Mouse (Mus musculus) B cell, adult 2 months (primary cell): ENCODE measurements around the gene G6pc2.

Experiments used
- DNase-seq, 2 experiments: peaks; one replicate each; pipeline ENCODE4 v3.0.0; 2022

G6pc2 gene

DNA sequence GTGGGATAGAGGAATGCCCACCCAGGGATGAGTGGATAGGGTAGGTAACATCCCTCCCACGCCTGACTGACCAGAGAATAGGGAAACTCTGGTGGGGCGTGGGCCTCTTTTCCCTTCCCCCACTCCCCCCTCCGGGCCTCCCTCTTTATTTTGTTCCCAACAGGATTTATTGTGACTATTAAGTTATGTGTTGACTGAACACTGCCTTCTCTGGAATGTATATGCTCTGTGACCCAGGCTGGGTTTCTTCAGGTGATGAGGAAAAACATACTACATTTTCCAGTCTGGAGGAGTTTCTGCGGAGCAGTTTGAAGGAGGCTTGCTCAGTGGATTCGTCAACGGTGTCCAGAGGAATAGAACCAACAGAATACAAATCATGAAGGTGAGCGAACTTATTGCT is at the start of gene G6pc2:
Gene G6pc2, plus strand, starts transcription at position 301 of the 400 bp plus-strand sequence.
- no peak for DNase-seq

DNA sequence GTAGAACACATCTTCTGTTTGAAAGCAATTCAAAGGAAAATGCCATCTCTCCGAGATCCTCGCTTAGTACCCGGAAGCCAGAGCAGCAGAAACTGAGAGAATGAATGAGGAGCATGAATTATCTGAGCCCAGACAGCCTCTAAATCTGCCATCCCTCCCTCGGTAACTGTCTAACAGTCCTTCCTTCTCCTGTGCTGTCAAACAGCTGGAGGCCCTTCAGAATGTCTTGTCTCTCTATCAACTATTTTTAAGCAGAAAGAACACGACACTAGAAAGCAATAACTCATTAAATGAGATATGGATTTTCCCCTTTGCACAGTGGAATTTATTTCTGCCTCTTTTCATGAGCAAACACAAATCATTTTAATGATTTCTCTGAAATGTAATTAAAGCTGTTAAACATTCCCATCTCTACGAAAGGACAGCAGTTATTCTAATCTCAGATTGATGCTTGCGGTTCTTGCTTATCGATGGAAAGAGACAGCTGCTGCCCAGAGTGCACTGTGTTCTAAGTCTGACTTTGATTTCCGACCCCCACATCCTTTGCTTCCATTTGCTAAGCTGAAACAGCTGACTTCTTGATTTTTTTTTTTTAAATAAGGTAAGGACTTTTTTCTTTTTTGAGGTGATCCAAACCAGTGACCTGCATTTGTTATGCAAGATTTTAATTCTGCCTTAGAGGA is 40.3 kb upstream of the G6pc2 start:
- DNase-seq: no peak

DNA sequence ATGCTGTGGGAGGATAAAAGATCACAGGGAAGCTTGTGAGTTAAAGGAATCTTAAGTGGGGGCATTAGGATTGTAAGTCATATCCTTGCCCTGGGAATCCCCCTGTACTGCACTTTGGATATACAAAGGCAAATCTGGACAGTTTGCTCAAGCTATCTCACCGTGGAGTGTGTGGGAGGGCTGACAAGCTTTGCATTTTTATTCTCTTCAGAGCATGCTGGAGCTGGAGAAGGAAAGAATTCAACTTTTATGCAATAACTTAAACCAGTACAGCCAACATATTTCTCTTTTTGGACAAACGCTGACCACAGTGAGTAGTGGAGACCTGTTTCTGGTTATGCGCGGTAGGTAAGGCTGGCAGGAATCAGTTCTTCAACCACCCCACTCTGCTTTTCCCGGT is 35.6 kb upstream of the G6pc2 start:
- no peak for DNase-seq

DNA sequence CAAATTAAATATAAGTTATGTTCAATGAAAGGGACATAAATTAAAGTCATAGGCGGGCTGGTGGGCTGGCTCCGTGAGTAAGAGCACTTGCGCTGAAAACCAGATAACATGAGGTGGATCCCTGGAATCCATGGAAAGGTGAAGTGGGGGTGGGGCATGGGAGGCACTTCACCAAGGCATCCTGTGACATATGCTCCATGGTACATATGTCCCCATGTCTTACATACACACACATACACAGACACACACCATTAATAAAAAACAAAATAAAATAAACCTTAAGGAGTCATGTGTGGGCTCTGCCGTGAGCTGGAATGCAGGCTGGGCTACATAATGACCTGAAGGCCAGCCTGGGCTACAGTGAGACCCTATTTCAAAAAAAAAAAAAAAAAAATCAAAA is 31.2 kb upstream of the G6pc2 start:
- DNase-seq: no peak

DNA sequence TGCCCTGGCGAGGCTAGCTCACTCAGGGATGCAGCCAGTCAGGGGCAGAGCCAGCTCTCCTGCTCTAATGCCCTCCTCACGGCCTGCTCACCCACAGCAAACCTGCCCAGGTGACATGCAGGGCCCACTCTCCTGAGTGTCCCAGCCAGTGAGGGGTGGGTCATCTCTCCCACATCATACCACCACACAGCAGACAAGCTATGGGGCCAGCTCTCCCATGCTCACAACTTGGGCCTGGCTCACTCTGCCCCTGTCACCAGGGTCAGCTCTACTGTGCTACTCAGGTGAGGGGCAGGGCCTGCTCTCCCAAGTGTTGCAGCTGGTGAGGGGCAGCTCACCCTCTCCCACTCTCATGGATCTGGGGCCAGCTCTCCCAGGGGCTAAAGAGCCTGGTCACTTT is 22.9 kb upstream of the G6pc2 start:
- no peak for DNase-seq

DNA sequence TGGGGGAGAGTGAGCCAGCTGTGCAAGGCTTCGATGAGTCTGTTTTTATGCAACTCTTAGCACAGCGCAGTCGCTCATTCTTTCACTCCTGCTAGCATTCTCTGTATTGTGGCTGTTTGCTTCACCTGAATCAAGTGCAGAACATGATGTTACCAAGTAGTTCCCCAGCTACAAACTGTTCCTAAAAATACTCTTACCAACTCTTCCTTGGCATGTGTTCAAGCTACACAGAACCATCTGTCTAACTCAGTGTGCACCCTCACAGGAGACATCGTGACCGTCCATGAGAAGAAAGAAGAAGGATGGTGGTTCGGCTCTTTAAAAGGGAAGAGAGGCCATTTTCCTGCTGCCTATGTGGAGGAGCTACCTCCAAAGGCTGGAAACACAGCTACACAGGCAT is 22.1 kb upstream of the G6pc2 start:
- DNase-seq: no peak

DNA sequence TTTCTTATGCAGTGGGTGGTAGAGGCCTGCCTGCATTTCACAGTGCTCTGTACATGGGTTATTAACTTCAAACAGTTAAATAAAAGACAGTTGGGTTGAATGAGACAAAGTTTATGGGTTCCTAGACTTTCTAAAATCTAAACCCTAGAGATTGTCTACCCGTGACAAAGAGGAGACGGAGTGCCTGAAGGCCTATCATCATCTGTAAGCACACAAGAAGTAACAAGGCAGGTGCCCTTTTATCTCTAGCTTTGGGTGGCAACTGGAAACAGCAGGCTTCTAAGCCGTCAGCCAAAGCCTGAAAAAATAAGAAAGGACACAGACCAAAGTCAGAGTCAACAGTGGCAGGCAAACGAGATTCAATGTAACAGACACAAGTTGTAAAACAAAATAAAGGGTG is 21.7 kb upstream of the G6pc2 start:
- no peak for DNase-seq

DNA sequence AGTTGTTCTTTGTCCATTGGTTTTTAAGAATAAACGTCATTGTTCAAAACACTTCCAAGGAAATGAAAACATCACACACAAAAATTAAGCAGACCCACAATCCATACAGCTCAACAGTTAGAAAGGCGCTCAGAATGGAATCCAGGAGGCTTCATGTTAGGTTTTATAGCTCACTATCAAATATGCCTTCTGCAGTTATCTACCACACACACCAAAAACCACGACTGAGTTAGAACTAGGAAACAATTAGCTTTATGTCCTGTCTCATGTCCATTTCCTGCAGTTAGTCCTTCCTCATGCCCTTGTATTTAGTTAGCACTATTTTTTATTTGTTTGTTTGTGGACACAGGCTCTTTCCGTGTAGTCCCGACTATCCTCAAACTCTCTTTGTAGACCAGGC is 19.8 kb upstream of the G6pc2 start:
- DNase-seq: no peak

DNA sequence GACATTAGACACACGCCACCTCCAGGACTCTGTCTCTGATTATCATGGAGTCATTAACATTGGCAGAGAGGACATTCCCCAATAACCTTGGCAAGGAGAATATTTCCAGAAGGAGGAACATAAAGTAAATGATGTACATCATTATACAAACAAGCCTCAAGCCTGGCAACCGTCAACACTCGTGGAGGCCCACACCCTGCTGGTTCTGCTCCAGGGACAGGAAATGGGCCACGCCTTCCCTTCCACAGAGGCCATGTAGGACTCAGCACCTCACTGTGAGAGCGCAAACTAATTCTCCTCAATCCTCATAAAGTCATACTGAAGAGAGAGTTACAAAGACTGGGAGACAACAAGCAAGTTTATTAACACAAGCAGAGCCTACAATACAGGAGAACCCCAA is 17.3 kb upstream of the G6pc2 start:
- DNase-seq: no peak

DNA sequence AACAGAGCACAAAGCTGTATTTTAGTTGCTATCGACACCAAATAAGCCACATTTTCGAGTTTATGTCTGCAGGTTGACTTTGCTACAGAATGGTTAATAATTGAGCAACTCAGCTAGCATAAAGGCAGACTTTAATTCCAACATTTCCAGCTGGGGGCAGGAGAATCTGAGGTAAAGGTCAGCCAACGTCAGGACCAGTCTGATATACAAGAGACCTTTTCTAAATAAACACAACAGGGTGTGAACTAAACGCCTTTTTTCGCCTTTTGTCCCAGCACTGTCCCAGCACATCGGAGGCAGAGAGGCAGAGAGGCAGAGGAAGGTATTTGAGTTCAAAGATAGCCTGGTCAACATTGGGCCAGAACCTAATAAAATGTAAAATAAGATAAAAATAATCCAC is 5.7 kb upstream of the G6pc2 start:
- DNase-seq: no peak

DNA sequence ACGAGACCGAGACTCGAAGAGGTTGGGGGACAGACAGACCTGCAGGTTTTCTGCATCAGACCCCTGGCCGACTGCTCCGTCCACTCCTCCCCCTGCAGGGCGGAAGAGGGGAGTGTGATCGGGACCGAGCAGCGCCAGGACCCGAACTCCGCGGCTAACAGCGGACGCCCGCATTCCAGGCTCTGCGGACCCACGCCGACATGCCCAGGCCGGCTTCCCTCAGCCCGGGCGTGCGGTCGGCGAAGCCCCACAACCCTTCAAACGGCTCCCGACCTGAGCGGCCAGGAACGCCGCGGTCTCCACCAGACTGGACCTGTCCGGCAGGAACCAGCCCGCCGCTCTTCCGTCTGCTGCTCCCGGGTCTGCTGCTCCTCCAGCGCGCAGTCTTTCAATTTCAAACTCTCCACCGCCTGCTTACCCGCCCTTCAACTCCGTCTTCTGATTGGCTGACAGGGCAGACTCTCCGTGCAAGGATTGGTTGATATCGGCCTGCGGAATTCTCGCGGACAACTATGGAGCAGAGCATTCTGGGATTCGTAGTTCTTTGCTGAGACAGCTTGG is 5.0 kb upstream of the G6pc2 start, which contains the start of gene Spc25:
Gene Spc25, minus strand, starts transcription at position 404 of the 561 bp plus-strand sequence.
- peak; percentile 85 to 87 for DNase-seq

DNA sequence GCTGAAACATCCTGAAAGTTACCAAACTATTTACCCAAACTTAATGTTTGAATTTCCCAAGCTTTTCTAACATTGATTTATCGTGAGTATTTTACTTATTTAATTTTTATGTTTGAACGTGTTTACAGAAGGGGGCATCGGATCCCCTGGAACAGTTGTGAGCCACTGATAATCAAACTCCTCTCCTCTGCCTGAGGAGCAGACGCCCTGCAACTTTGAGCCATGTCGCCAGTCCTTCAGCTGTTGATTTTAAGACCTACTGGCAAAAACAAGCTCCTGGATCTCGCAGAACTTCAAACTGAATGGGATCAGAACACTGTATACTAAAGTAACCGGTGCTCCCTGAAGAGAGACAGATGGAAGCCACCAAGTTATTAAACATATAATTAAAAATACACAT is 4.3 kb upstream of the G6pc2 start:
- DNase-seq: peak in 1 of 2 experiments; percentile 4

DNA sequence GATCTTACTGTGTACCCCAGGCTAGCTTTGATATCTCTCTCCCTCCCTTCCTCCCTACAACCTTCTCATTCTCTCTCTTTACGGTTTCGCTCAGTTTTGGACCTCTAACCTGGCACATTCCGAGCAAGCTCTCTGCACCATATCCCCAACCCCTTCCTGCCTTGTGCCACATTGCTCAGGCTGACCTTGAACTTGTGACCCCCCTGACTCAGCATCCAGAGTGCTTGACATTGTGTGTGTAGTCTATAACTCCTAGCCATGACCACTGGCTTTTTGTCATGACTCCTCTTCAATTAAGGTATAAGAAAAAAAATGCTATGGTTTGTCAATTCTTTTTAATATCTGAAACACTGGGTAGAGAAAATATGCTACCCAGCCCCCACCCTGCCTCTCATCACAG is 1.2 kb upstream of the G6pc2 start:
- DNase-seq: no peak

DNA sequence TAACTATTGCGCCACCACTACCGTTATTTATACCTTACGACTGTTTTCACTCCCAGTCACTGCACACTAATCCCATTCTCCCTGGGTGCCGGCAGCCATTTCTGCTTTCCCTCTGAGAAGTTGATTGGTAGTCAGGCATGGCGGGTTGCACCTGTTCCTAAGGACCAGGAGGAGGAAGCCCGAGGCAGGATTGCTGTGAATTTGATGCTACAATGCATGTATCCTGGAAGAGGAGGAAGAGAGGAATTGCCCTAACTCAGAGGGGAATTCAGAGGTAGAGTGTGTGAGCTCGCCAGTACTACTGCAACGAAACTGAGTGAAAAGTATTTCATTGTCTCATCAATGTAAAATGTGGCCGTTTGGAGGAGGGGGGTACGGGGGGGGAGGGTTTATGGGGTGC is 1.8 kb downstream of the G6pc2 start:
- DNase-seq: no peak

DNA sequence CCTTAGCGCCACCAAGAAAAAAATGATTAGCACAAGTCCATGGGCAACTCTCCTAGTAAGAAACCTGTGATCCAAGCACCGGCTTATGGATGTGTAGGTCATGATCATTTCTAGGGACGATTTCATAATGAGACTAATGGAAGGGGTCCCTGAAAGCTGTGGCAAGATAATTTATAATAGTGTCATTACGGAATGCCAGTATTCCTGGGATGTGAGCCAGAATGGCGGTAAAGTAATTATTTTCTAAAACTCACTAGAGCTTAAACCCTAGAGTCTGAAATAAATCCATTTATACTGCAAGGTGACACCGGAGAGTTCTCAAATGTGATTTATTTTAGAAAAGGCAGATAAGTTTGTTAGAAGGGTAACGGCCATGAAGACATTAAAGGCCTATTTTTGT is 4.4 kb downstream of the G6pc2 start:
- DNase-seq: no peak

DNA sequence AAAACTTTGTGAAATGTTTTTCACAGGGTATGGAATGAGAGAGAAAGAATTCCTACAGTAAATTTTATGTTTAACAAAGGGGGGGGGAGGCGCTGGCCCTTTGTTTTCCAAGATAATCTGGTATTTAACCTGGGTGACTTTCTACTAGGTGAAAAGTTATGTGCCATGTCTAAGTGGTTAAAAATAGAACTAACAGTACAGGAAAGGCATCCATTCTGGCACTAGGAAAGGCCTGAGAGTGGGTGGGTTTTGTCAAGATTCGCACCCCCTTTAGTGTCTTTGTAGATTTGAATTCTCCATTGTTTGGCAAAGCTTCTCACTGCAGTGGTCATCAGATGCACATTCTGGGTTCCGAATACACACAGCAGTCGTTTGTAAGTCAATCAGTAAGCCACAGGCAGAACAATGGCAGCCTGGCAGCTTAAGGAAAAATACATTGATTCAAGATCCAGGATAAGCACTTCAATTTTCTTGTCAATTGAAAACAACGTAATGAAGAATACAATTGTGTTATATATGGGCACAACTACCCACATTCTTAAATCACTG is 11.1 kb downstream of the G6pc2 start:
- DNase-seq: no peak

DNA sequence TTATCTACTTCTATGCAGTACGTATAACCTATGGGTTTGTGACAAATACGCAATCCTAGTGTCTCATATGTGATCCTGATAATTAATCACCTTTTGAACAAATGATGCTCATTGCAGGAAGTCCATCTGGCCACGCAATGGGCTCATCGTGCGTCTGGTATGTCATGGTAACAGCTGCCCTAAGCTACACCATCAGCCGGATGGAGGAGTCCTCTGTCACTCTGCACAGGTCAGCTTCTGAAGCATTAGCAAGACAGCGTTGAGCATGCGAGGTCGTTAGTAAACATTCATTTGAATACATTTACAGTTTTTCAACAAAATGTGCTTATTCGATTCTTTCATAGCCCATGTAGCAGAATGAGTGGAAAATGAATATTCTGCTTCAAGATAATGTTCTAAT is 11.9 kb downstream of the G6pc2 start:
- DNase-seq: no peak

DNA sequence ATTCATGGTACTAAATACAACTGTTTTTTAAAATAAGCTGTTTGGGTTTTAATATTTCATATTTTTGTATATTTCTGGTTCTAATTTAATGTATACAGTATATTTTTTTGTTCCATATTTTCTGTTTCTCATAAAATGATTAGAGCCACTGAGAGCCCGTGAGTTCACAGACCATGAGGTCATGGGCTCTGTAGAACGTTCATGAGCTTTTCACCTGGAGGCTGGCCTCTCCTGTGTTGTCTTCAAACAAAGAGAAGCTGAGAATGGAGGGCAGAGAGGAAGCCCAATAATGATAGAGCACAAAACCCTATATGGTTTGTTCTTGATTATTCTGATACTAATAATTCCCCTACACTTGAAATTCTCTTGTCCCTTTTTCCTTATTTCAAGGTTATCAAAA is 13.9 kb downstream of the G6pc2 start:
- DNase-seq: no peak

DNA sequence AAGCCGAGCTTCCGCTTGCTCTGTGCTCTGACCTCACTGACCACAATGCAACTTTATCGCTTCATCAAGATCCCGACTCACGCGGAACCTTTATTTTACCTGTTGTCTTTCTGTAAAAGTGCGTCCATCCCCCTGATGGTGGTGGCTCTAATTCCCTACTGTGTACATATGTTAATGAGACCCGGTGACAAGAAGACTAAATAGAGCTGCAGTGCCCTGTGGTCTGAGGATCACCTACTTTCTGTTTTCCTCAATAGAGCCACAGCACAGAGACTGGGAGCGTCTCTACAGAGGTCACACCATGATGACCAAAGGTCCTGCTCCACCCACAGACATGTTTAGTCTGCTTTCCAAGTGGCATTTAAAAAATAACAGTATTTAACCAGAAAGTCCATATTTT is 16.0 kb downstream of the G6pc2 start:
- DNase-seq: no peak

DNA sequence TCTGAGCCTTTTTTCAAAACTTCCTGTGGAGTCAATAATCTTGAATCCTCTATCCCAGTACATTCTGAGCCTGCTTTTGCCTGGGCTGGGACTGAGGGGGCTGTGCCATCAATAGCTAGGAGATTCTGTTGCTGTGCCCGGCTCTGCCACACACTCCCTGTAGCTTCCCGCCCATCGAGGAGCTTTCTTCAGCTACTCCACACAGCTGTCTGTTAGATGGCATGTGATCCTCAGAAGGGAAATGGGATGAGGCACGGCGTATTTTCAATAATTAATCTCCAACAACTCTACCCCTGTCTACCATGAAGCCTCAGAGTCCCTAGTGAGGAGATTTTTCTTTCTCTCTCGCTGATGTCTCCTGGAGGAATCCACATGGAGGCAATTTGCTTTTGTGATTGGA is 17.8 kb downstream of the G6pc2 start:
- DNase-seq: no peak

DNA sequence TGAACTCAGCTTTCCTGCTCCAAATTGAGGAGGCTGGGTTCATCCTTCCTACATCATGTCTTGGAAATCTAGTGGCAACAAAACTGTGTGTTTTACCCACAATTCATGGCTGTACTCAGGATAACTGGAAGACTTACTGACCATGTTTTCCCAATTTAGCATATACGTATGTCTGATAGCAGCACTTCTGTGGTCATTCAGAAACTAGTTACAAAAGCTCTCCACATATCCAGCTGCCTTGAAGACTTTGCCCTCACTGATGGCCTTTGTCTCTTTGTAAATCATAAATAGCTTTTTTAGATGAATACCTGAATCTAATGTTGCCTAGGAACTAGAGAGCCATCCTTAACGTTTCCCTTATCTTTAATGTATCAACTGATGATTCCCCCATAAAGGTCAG is 19.3 kb downstream of the G6pc2 start:
- DNase-seq: no peak

DNA sequence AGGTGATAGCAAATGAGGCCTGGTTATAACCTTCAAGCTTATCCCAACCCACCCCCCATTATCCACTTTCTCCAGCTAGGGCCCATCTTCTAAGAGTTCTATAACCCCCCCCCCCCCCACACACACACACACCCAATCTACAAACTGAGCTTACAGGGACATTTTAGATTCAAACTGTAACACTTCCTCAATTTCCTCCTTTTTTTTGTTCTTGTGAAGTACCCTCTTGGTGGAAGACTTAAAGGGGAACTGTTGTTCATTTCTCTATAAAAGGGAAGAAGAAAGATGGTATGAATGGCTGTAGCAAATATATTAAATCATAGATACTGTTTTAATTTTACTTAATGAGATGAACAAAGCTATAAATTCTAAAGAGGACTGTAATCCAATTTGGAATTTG is 21.2 kb downstream of the G6pc2 start:
- DNase-seq: no peak

DNA sequence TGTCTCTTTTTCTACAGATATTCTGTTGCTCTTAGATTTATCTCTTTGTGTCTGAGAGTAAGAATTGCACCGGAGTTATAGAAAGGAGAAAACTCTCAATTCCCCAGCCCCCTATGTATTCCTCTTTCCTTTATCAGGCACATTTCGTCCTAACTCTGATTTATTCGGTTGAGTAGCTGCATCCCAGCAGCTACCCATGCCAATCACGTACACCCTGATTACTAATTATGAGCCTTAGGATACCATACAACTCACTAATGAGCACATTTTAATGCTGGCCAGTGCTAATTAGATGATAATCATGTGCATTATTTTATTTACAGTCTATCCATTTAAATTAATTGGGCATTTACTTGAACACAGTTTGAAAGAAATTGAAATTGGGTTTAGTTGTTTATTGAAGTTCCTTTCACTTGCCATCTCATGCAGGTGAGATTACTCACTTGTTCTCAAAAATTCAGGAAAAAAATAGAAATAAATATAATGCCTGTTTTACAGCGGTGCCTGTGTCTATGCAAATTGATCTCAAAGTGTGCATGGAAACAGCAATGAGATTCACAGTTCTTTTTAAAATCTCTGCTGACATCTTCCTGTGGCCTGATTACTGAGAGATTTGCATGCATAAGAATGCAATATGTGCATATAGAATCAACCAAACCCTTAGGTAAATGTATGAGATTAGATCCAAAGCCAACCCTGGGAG is 24.3 kb downstream of the G6pc2 start:
- no peak for DNase-seq

DNA sequence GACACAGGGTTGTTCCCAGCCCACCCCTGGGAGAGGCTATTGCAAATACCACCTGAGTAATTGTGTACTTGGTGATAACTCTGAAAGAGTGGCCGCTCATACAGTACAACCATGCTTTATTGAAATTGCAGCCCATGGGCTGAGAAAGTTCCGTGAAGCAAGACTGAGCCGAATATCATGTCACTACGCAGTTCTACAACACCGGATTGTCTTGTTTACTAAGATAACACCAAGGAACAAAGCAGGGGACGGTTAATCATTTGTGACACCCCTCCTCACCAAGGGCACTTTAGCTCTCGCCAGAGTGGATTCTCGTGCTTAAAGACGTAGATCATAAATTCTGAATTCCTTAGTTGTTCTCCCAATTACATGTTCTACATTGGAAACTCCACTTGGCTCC is 28.4 kb downstream of the G6pc2 start:
- DNase-seq: no peak
